Mouse (Mus musculus): ENCODE results near the gene Arsa.
A peak's percentile ranks its signal among the peaks of the same experiment; 100 is the strongest.

Gene Arsa

GRCm38 (mm10) chr15:89477091-89477491, at the start of gene Arsa:
Gene Arsa (minus strand): TSS chr15:89477425.
- no peak for DNase-seq

GRCm38 (mm10) chr15:89526776-89527325, 49.6 kb upstream of the Arsa start:
- no peak for DNase-seq

GRCm38 (mm10) chr15:89525896-89526295, 48.7 kb upstream of the Arsa start:
- DNase-seq: no peak

- no peak for DNase-seq
Observed at GRCm38 (mm10) chr15:89525464-89525863, 48.2 kb upstream of the Arsa start.

- no peak for DNase-seq
Observed at GRCm38 (mm10) chr15:89524611-89525415, 47.6 kb upstream of the Arsa start.

GRCm38 (mm10) chr15:89524001-89524571, 46.9 kb upstream of the Arsa start:
- DNase-seq: no peak

- no peak for DNase-seq
Observed at GRCm38 (mm10) chr15:89523283-89523832, 46.1 kb upstream of the Arsa start.

- no peak for DNase-seq
Observed at GRCm38 (mm10) chr15:89522566-89523282, 45.5 kb upstream of the Arsa start.

- no peak for DNase-seq
Observed at GRCm38 (mm10) chr15:89521951-89522350, 44.7 kb upstream of the Arsa start.

GRCm38 (mm10) chr15:89512679-89513078, 35.5 kb upstream of the Arsa start:
- no peak for DNase-seq

GRCm38 (mm10) chr15:89507751-89508150, 30.5 kb upstream of the Arsa start:
- no peak for DNase-seq

GRCm38 (mm10) chr15:89504838-89505237, 27.6 kb upstream of the Arsa start:
- no peak for DNase-seq

- no peak for DNase-seq
Observed at GRCm38 (mm10) chr15:89501321-89501720, 24.1 kb upstream of the Arsa start.

- DNase-seq: peak; percentile 42
Observed at GRCm38 (mm10) chr15:89500221-89500791, 23.1 kb upstream of the Arsa start.

- DNase-seq: no peak
Observed at GRCm38 (mm10) chr15:89499784-89500220, 22.6 kb upstream of the Arsa start.

- DNase-seq: no peak
Observed at GRCm38 (mm10) chr15:89498961-89499688, 21.9 kb upstream of the Arsa start, which contains the start of gene Shank3. Gene Shank3 (plus strand): TSS chr15:89499623.

GRCm38 (mm10) chr15:89498049-89498960, 21.1 kb upstream of the Arsa start:
- DNase-seq: peak; percentile 80

- DNase-seq: no peak
Observed at GRCm38 (mm10) chr15:89497391-89498048, 20.3 kb upstream of the Arsa start.

- no peak for DNase-seq
Observed at GRCm38 (mm10) chr15:89496841-89497240, 19.6 kb upstream of the Arsa start.

- no peak for DNase-seq
Observed at GRCm38 (mm10) chr15:89496131-89496530, 18.9 kb upstream of the Arsa start.

Data from layer of hippocampus, adult 9-11 months (tissue).